Mouse (Mus musculus) midbrain, embryonic 16.5 days (tissue): ENCODE results near the gene Teddm1b. TPM values are rescaled to one million over a fixed set of nuclear protein-coding genes. Genes with fewer than 3 reads are reported as not detected.
A peak's percentile ranks its signal among the peaks of the same experiment; 100 is the strongest.

Experiments
- ATAC-seq: fragments of 200-750 bp; cut with Nextera tagmentation; 2 replicates; pipeline ENCODE4 v1.8.0; 2017; ENCODE audit warnings: moderate TSS enrichment
- H3K27ac ChIP-seq: fragments of 300-500 bp; sonication (generic); 2 replicates; pipeline ENCODE4 v1.5.1; 2014; ENCODE audit warnings: mild to moderate bottlenecking, low read length, mixed read lengths
- H3K27me3 ChIP-seq: fragments of 300-500 bp; sonication (generic); 2 replicates; pipeline ENCODE4 v1.6.1; 2014; ENCODE audit warnings: low read depth, low read length, mixed read lengths; ENCODE audit not compliant: control insufficient read depth, insufficient read depth
- H3K36me3 ChIP-seq: fragments of 300-500 bp; sonication (generic); 2 replicates; pipeline ENCODE4 v1.6.1; 2014; ENCODE audit warnings: mild to moderate bottlenecking, low read length, moderate library complexity, mixed read lengths; ENCODE audit not compliant: control insufficient read depth, insufficient read depth
- H3K4me1 ChIP-seq: fragments of 300-500 bp; sonication (generic); 2 replicates; pipeline ENCODE4 v1.6.1; 2014; ENCODE audit warnings: mild to moderate bottlenecking, low read length, mixed read lengths; ENCODE audit not compliant: control insufficient read depth, insufficient read depth
- H3K4me2 ChIP-seq: fragments of 300-500 bp; sonication (generic); 2 replicates; pipeline ENCODE4 v1.6.1; 2014; ENCODE audit warnings: mild to moderate bottlenecking, low read length, mixed read lengths
- H3K4me3 ChIP-seq: fragments of 300-500 bp; sonication (generic); 2 replicates; pipeline ENCODE4 v1.5.1; 2014; ENCODE audit warnings: low read depth, mild to moderate bottlenecking, low read length, moderate library complexity, mixed read lengths
- H3K9ac ChIP-seq: fragments of 300-500 bp; sonication (generic); 2 replicates; pipeline ENCODE4 v1.6.1; 2014; ENCODE audit warnings: low read depth, low read length, mixed read lengths
- H3K9me3 ChIP-seq: fragments of 300-500 bp; sonication (generic); replicated peaks from 2 replicates; pipeline ENCODE4 v1.6.1; 2014; ENCODE audit warnings: mild to moderate bottlenecking, low read length, mixed read lengths; ENCODE audit not compliant: control insufficient read depth, poor library complexity, severe bottlenecking
- WGBS: fragments of 180-500 bp; shearing (Covaris S2); extraction: QIAGEN DNeasy Blood & Tissue Kit; methylation state at CpG from one replicate; pipeline ENCODE4 v1.1.7; 2014; 5-methylcytosine and 5-hydroxymethylcytosine counted together
- microRNA-seq: library from miRNA; unstranded; fragments of <30 nt; microRNA quantifications from one replicate; pipeline ENCODE4, GENCODE M21; 2017
- polyA plus RNA-seq: library from polyadenylated mRNA; unstranded; fragments of >200 nt; fragmentation: Nextera tagmentation; extraction: Ambion mirVana; gene quantifications from 2 replicates; pipeline ENCODE4 v1.2.1, GENCODE M21; 2015

Teddm1b gene
- polyA plus RNA-seq, 1 experiment from 2014 or later = 0.28 TPM

DNA sequence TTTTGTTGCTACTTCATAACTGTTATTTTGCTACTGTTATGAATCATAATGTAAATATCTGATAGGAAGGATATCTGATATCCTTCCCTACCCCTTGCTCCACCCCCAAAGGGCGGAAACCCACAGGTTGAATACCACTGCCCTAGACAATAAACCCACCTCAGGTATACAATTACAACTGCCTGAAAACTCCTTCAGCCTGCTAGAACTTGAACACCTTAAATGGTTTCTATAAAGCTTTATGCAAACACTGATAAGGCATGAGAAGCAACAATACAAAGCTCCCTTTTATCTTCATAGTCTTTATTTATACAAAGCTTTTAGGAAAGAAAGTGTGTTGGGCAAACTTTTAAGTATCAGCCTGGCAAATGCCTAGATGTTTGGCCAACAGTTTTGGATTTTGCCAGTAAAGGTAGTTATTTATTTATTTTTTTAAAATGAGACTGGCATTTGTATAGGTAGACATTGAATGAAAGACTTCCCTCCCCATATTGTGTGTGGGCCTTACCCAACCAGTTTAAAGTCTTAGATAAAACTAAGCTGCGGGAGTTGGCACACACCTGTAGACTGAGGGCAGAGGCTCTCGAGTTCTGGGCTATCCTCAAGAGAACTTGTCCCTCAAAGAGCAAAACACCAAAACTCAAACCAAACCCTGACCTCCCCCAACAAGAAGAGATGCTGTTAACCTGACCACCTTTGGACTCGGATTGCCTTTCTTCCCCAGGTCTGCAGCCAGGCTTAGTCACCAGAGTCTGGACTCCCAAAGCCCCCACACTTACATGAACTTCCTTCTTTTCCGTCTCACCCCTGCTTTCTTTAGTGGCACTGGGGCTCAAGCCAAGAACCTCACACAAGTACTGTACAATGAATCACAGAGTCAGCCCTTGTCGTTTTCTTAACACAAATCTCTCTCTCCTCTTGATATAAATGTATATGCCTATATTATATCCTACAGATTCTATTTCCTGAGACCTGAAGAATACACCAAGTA lies 50.5 kb downstream of the Teddm1b start:
- Histone ChIP-seq H3K9me3 (no peaks in the 10 kb centered on the region), H3K27me3 (no peaks in the 10 kb centered on the region), H3K4me2 (no peak overlapping the region), H3K4me3 (no peak overlapping the region), H3K36me3 (no peaks in the 10 kb centered on the region), H3K27ac (no peak overlapping the region), H3K9ac (no peak overlapping the region), H3K4me1 (no peaks in the 10 kb centered on the region)
- WGBS = 90% methylated on average over 6 of the region's 6 CpGs
- no peak for ATAC-seq

Small RNA genes lying within 50 kb of the gene (microRNA-seq; reads per million reads assigned to microRNA genes)
- gene Mir8114 = 23.4 reads per million, percentile 39 among the genes with 10 or more reads in this experiment

Other genes starting within 250 kb of the Teddm1b start
- 47.1 and 49.1 TPM in 2 replicates for gene Rgs8, start 221.3 kb upstream of the Teddm1b start, polyA plus RNA-seq
- gene Rgs16, start 134.0 kb upstream of the Teddm1b start, polyA plus RNA-seq = 21.8 and 31.3 TPM in 2 replicates
- 36.2 and 45.6 TPM in 2 replicates for gene Rnasel, start 124.9 kb upstream of the Teddm1b start, polyA plus RNA-seq
- gene Rgsl1, start 30.2 kb upstream of the Teddm1b start, polyA plus RNA-seq = 0.10 and 0.19 TPM in 2 replicates
- gene Teddm1a, start 17.4 kb downstream of the Teddm1b start, polyA plus RNA-seq = not detected in 2 replicates
- 145 and 159 TPM in 2 replicates for gene Glul, start 25.6 kb downstream of the Teddm1b start, polyA plus RNA-seq
- 0.96 and 1.3 TPM in 2 replicates for gene Teddm2, start 25.9 kb downstream of the Teddm1b start, polyA plus RNA-seq